Mouse (Mus musculus) neural tube, embryonic 14.5 days (tissue): Measurements from ENCODE around the gene Tbcb. TPM values are rescaled to one million over a fixed set of nuclear protein-coding genes. Genes with fewer than 3 reads are reported as not detected.
"Not testable (repeated sequence)": the region's sequence is repeated elsewhere in the genome, so short reads cannot be mapped to it uniquely, and the experiment has no call there.

Source experiments
- ATAC-seq: fragments of 200-750 bp; cut with Nextera tagmentation; 2 replicates; pipeline ENCODE4 v1.8.0; 2017; ENCODE audit warnings: low read depth, mild to moderate bottlenecking, moderate TSS enrichment, moderate library complexity
- H3K27ac ChIP-seq: fragments of 300-500 bp; sonication (generic); 2 replicates; pipeline ENCODE4 v1.5.1; 2014; ENCODE audit warnings: low read depth, mild to moderate bottlenecking, control low read depth, low read length, moderate library complexity, mixed read lengths
- H3K27me3 ChIP-seq: fragments of 300-500 bp; sonication (generic); 2 replicates; pipeline ENCODE4 v1.6.1; 2014; ENCODE audit warnings: low read length; ENCODE audit not compliant: control insufficient read depth, insufficient read depth
- H3K36me3 ChIP-seq: fragments of 300-500 bp; sonication (generic); 2 replicates; pipeline ENCODE4 v1.6.1; 2014; ENCODE audit warnings: low read length, mixed read lengths; ENCODE audit not compliant: control insufficient read depth, insufficient read depth
- H3K4me1 ChIP-seq: fragments of 300-500 bp; sonication (generic); 2 replicates; pipeline ENCODE4 v1.6.1; 2014; ENCODE audit warnings: low read length; ENCODE audit not compliant: control insufficient read depth, insufficient read depth
- H3K4me2 ChIP-seq: fragments of 300-500 bp; sonication (generic); 2 replicates; pipeline ENCODE4 v1.6.1; 2014; ENCODE audit warnings: mild to moderate bottlenecking, low read depth, low read length, control low read depth
- H3K4me3 ChIP-seq: fragments of 300-500 bp; sonication (generic); 2 replicates; pipeline ENCODE4 v1.5.1; 2014; ENCODE audit warnings: low read depth, low read length, control low read depth, mixed read lengths
- H3K9ac ChIP-seq: fragments of 300-500 bp; sonication (generic); replicated peaks from 2 replicates; pipeline ENCODE4 v1.6.1; 2014; ENCODE audit warnings: low read depth, mild to moderate bottlenecking, control low read depth, low read length, mixed read lengths
- H3K9me3 ChIP-seq: fragments of 300-500 bp; sonication (generic); 2 replicates; pipeline ENCODE4 v1.6.1; 2016; ENCODE audit warnings: low read length; ENCODE audit not compliant: control insufficient read depth
- whole genome bisulfite sequencing: fragments of 180-500 bp; shearing (Covaris S2); extraction: QIAGEN DNeasy Blood & Tissue Kit; methylation state at CpG from one replicate; pipeline ENCODE4 v1.1.7; 2014; 5-methylcytosine and 5-hydroxymethylcytosine counted together
- polyA plus RNA-seq: library from polyadenylated mRNA; unstranded; fragments of >200 nt; fragmentation: Nextera tagmentation; extraction: Ambion mirVana; gene quantifications from 2 replicates; pipeline ENCODE4 v1.2.1, GENCODE M21; 2014

Gene Tbcb
- polyA plus RNA-seq, 1 experiment from 2014 or later = 413 TPM

DNA sequence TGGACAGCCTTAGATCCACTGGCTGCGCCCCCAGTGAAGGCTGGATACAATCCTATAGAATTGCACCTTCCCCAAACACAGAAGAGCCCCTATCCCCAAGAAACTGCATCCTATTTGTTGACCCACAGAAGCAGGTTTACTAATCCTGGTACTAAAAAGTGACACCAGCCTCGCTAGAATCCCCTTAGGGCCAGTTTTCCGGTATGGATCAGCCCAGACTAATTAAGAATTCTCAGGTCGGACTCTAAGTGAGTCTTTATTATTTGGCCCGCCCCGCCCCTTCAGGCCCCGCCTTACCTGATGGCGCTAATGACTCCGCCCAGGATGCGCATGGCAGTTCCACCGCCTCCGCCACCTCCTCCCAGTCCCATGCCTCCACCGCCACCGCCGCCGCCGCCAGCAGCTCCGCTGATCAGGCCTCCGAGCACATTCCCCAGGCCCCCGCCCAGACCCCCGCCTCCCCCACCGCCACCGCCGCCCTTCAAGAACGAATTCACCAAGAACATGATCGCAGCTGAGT lies 38.4 kb downstream of the Tbcb start:
- Histone ChIP-seq H3K4me3 (peak overlapping the region; percentile 80), H3K9me3 (no peaks in the 10 kb centered on the region), H3K36me3 (peaks cover 27% of the 10 kb centered on the region; the same call in 1 of the 2 replicates), H3K4me1 (peaks cover 15% of the 10 kb centered on the region), H3K27me3 (no peaks in the 10 kb centered on the region), H3K9ac (peak overlapping the region; percentile 77), H3K4me2 (peak overlapping the region; percentile 87), H3K27ac (peak overlapping the region; percentile 57)
- WGBS = under 1% methylated on average over 25 of the region's 26 CpGs
- peak; percentile 75 for ATAC-seq

DNA sequence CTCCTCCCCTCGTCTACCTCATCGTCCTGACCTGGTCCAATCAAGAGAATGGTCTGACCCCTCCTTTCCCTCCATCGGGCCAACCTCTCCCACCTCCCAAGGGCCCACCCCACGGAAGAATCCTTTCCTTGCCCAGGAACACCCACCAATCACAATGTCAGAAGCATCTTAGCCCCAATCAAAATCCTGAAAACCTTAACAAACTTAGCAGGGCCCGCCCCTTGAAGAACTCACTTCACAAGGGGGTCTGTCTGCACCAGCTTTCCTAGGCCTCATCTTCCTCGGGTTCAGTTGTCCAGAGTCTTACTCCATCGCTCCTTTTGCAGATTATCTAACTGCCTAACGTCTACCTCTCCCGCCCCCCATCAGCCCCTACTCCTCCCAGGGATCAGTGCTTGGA lies 39.1 kb downstream of the Tbcb start:
- Histone ChIP-seq H3K9ac (peak overlapping the region; percentile 77; the same call in 1 of the 2 replicates), H3K4me1 (peaks cover 15% of the 10 kb centered on the region), H3K27me3 (no peaks in the 10 kb centered on the region), H3K27ac (no peak overlapping the region), H3K4me2 (peak overlapping the region; percentile 87), H3K9me3 (no peaks in the 10 kb centered on the region), H3K4me3 (peak overlapping the region; percentile 80), H3K36me3 (peaks cover 32% of the 10 kb centered on the region)
- no peak for ATAC-seq
- WGBS = 16% methylated on average over 8 of the region's 9 CpGs

DNA sequence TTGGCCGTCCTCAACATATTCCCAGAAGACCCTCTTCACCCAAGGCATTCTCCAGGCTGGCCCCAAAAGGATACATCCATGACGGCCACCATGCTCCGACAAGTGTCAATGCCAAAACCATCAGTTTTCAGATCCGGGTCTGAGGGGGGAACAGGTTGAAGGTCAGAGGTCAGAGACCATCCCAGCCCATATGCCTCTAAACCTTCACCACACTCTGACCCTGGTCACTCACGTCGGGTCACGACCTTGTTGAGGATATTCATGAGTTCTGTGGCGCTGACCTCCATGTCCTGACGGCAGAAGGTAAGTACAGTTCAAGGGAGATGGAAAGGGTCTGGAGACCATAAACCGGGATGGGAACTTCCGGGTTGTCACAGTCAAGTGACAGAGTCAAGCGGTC lies 40.0 kb downstream of the Tbcb start:
- peaks cover 15% of the 10 kb centered on the region for H3K4me1 ChIP-seq
- H3K4me3 ChIP-seq = no peak overlapping the region
- no peak overlapping the region for H3K9ac ChIP-seq
- no peak overlapping the region for H3K4me2 ChIP-seq
- H3K27ac ChIP-seq = no peak overlapping the region
- H3K36me3 ChIP-seq = peaks cover 41% of the 10 kb centered on the region
- H3K27me3 ChIP-seq = no peaks in the 10 kb centered on the region
- 90% methylated on average over 12 of the region's 12 CpGs for WGBS
- no peaks in the 10 kb centered on the region for H3K9me3 ChIP-seq
- ATAC-seq = no peak

DNA sequence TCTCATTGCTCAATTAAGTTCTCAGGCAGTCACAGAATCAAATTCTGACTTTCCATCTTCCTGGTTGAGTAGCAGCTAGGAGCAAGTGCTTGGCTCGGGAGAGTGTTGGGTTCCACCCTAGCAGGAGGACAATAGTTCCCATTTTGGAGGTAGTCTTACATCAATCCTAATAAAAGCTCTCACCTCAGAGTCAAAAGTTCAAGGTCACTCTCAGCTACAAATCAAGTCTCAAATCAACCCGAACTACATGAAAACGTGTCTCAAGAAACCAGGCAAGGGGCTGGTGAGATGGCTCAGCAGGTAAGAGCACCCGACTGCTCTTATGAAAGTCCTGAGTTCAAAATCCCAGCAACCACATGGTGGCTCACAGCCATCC lies 43.0 kb downstream of the Tbcb start:
- peaks cover 15% of the 10 kb centered on the region for H3K4me1 ChIP-seq
- 82% methylated on average over 4 of the region's 4 CpGs for WGBS
- H3K9ac ChIP-seq = no peak overlapping the region
- H3K27ac ChIP-seq = no peak overlapping the region
- no peaks in the 10 kb centered on the region for H3K9me3 ChIP-seq
- no peak overlapping the region for H3K4me2 ChIP-seq
- no peak overlapping the region for H3K4me3 ChIP-seq
- H3K36me3 ChIP-seq = peaks cover 49% of the 10 kb centered on the region
- no peaks in the 10 kb centered on the region for H3K27me3 ChIP-seq
- no peak for ATAC-seq

DNA sequence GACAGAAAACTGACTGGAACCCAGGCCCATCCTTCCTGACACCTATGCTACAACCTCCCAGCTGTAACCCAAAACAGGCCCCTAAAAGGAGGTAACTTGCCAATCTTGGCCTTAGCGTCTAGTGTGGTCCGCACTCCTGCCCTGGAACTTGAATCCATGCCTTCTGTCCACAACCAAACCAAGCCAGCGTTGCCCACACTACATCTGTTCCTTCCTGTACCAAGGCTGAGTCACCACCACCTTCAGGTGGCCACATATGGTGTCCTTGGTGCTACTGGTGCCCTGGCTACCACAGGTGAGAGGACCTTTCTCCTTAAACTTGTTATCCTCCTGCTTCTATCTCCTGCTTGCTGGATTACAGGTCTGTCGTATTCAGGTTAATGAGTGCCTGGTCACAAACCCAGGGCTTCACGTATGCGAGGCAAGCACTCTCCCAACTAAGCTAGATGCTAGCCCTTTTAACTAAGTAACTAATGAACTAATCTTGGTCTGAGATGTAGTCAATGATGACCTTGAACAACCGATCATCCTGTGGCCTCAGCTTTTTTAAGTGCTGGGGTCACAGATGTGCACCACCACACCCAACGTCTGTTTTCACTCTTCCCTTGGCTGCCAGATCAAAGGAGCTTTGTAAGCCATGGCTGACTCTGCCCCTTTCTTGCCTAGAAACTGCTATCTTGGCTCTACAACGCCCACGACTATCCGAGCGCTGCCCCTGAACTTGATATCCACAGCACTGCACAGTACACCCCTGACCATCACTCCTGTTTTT lies 43.5 kb downstream of the Tbcb start:
- Histone ChIP-seq H3K27me3 (no peaks in the 10 kb centered on the region), H3K9ac (no peak overlapping the region), H3K9me3 (no peaks in the 10 kb centered on the region), H3K36me3 (peaks cover 49% of the 10 kb centered on the region), H3K4me1 (peaks cover 16% of the 10 kb centered on the region), H3K4me2 (no peak overlapping the region), H3K27ac (no peak overlapping the region), H3K4me3 (no peak overlapping the region)
- 93% methylated on average over 12 of the region's 12 CpGs for WGBS
- ATAC-seq = no peak

DNA sequence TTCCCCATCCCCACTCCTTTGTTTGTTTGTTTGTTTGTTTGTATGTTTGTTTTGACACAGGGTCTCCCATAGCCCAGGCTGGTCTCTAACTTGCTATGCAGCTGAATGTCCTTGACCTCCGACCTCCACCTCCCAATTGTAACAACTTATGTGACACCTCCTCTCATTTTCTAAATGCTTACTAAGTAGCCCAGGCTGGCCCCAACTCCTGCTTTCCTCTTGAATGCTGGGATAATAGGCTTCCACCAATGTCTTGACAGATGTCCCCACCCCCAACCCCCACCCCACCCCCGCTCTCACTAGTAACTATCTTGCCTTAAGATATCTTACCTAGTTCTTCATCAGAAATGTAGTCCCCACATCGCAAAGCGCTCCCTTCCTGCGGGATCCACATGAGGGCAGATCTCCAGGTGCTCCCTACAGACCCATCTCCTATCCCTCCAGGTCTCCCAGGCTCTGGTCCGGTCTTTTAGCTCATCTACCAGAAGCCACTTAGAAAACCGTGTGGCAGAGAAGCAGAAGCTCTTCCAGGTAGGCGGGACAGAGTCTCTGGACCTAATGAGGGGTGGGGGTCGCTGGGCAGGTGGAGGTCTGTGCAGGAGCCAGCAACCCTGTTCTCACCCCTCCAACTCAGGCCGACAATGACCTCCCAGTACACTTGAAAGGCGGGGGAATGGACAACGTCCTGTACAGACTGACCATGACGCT lies 47.3 kb downstream of the Tbcb start:
- Histone ChIP-seq H3K4me2 (no peak overlapping the region), H3K4me1 (peaks cover 5% of the 10 kb centered on the region; the same call in 1 of the 2 replicates), H3K27ac (no peak overlapping the region), H3K9me3 (no peaks in the 10 kb centered on the region), H3K36me3 (peaks cover 28% of the 10 kb centered on the region), H3K4me3 (no peak overlapping the region), H3K27me3 (no peaks in the 10 kb centered on the region), H3K9ac (no peak overlapping the region)
- 75% methylated on average over 13 of the region's 13 CpGs for WGBS
- no peak for ATAC-seq

DNA sequence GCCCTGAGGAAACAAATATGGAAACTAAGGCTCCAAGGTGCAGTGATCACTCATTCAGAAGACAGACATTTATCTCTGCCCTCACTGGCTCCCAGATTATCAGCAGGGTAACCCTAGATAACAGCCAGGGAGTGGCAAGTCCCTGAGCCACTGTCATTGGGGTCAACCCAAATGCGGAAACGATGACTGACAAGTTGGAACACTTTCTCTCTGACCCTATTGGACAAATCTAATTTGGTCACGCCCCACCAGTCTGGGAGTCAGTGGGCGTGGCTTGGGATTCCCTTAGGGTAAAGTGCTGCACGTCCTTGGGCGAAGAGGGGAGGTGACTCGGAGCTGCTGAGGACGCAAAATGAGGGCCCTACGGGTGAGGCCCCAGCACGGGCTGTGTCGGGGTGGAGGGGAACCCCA lies 48.2 kb downstream of the Tbcb start, which contains the start of gene Cox7a1:
Gene Cox7a1 (plus strand): TSS at position 266 of the 411 bp plus-strand sequence.
- peak; percentile 31; the same call in 1 of the 2 replicates for ATAC-seq

DNA sequence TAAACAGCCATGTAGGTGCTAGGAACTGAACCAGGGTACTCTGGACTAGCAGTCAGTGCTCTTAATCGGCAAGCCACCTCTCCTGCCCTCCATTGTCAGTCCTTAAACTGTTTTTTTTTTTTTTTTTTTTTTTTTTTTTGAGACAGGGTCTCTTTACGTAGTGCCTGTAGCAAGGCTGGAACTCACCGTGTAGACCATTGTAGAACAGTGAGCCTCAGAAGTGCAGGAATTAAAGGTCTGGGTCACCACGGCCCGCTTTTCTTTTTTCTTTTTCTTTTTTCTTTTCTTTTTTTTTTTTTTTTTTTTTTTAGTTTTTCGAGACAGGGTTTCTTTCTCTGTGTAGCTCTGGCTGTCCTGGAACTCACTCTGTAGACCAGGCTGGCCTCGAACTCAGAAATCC lies 48.9 kb downstream of the Tbcb start:
- not testable (repeated sequence) for H3K27ac ChIP-seq, H3K9ac ChIP-seq, H3K4me3 ChIP-seq, ATAC-seq, H3K27me3 ChIP-seq, H3K9me3 ChIP-seq, H3K4me2 ChIP-seq, H3K4me1 ChIP-seq
- 77% methylated on average over 6 of the region's 7 CpGs for WGBS
- H3K36me3 ChIP-seq = peaks cover 26% of the 10 kb centered on the region

More for the DNA sequence above, 48.2 kb downstream of the Tbcb start, which contains the start of gene Cox7a1:
- Histone ChIP-seq H3K9me3 (no peaks in the 10 kb centered on the region), H3K36me3 (peaks cover 24% of the 10 kb centered on the region), H3K4me1 (peaks cover 5% of the 10 kb centered on the region; the same call in 1 of the 2 replicates), H3K27ac (no peak within 1 kb of the TSS), H3K27me3 (no peaks in the 10 kb centered on the region), H3K9ac (no peak within 1 kb of the TSS), H3K4me3 (no peak within 1 kb of the TSS), H3K4me2 (peak within 1 kb of the TSS; percentile 28; the same call in 1 of the 2 replicates)
- WGBS = 1% methylated on average over 11 of the region's 11 CpGs

DNA sequence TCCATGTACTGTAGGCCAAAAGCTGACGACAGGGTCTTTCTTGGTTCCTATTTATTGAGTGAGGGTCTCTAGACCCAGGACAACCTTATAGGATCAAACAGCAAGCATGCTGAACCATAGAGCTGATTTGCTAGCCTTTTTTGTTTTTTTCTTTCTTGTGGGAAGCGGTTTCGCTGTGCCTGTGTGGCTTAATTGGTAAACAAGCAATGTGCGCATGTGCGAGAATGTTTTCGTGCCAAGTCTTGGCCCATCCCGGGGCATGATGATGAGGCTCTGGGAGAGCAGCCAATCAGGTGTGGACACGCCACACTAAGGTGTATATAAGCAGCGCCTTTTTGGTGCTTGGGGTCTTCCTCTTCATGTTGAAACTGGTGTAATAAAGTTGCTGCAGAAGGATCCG lies 50.1 kb downstream of the Tbcb start:
- H3K27ac ChIP-seq, H3K4me1 ChIP-seq, H3K4me2 ChIP-seq, ATAC-seq, H3K9me3 ChIP-seq, H3K4me3 ChIP-seq, H3K27me3 ChIP-seq, H3K9ac ChIP-seq: not testable (repeated sequence)
- WGBS = 90% methylated on average over 9 of the region's 10 CpGs
- H3K36me3 ChIP-seq = peaks cover 24% of the 10 kb centered on the region
